Mouse (Mus musculus): ENCODE measurements around the gene Cdc7. TPM values are rescaled to one million over a fixed set of nuclear protein-coding genes. Genes with fewer than 3 reads are reported as not detected.

Gene Cdc7
- polyA plus RNA-seq, 1 experiment, result 1.9 TPM

DNA sequence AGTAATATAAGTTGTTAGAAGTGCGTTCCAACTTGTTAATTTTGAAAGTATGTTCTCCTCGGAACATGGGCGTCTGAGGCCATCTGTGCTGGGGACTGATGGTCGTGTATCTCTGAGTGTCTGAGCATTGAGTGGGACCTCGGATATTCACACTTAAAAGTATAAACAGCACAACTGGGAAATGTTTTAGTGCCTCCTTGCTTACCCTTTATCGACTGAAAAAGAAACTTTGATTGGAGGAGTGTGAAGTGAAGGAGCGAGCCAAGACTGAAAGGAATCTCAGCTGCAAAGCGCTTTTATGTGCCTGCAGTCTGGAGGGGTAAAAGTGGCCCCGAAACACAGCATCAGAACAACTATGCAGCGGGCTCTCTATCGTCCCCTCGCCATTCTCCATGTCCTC, 25.7 kb downstream of the Cdc7 start:
- DNase-seq, result no peak
- H3K4me1 ChIP-seq (ENCODE audit: control insufficient read depth, insufficient read depth, low read length), result peaks cover 9% of the 10 kb centered on the region
- TF ChIP-seq CTCF (IDR thresholded peaks at IDR 0.05; ENCODE audit: insufficient read depth, low read length) (no peak), POLR2A (IDR thresholded peaks at IDR 0.05; ENCODE audit: borderline replicate concordance, extremely low read depth, low read depth, low read length) (no peak)
- H3K4me3 ChIP-seq (replicated peaks; ENCODE audit: extremely low read depth, low read depth, low read length), result no peak overlapping the region
- 60% methylated on average over 12 of the region's 12 CpGs for WGBS

GRCm38 (mm10) chr5:106990639-106991299, 26.6 kb downstream of the Cdc7 start:
- 16% methylated on average over 14 of the region's 14 CpGs for WGBS
- Histone ChIP-seq H3K4me3 (replicated peaks; ENCODE audit: extremely low read depth, low read depth, low read length) (no peak overlapping the region), H3K4me1 (ENCODE audit: control insufficient read depth, insufficient read depth, low read length) (peaks cover 9% of the 10 kb centered on the region)
- peak; percentile 85 for TF ChIP-seq CTCF (IDR thresholded peaks at IDR 0.05; ENCODE audit: insufficient read depth, low read length)
- no peak for TF ChIP-seq POLR2A (IDR thresholded peaks at IDR 0.05; ENCODE audit: borderline replicate concordance, extremely low read depth, low read depth, low read length)
- peak; percentile 58 for DNase-seq

DNA sequence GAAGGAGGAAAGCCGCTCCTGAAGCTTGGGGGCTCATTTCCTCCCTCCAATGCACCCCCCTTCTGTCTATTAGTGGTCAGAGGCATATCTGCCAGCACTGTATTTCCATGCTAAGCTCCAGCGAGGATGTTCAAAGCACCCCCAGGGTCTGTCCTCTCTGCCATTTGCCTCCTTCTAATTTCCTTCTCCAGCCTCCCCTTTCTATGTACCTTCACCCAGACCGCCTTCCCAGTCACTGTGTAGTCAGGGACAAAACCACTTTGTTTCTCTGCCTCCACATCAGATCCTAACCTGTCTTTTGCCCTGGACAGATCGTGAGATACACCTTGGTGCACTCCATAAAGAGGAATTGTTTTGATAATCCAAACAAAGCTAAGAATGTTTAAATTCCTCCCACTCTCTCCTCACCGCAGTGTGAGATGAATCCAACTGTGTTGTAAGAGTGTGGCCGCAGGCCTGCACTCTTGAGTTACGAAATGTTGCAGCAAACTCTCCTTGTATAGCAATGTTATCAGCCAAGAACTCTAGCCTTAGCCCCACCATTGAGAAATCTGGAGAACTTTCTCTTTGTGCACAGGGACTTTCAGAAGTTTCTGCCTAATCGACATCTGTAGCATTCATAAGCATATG, 27.3 kb downstream of the Cdc7 start:
- Histone ChIP-seq H3K4me1 (ENCODE audit: control insufficient read depth, insufficient read depth, low read length) (peaks cover 9% of the 10 kb centered on the region), H3K4me3 (replicated peaks; ENCODE audit: extremely low read depth, low read depth, low read length) (no peak overlapping the region)
- no peak for TF ChIP-seq CTCF (IDR thresholded peaks at IDR 0.05; ENCODE audit: insufficient read depth, low read length)
- TF ChIP-seq POLR2A (IDR thresholded peaks at IDR 0.05; ENCODE audit: borderline replicate concordance, extremely low read depth, low read depth, low read length), result no peak
- 29% methylated on average over 8 of the region's 8 CpGs for WGBS
- peak; percentile 33 for DNase-seq

DNA sequence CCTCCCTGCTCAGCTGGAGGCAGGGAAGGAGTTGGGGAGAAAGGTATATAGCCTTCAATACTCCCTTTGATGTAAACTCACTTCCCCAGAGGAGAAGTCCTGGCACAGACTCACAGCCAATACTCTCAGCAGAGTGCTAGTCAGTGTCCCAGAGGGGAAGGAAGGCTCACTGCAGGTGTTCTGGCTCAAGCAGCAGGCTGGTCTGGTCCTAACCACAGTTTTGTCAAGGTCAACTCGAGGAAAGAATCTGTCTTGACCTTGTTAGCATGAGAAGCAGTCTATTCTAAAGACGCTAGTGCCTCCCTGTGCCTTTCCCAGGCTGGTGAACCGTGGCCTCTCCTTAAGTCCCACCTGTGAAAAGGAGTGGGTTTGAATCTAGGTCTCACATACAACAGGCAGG, 30.6 kb downstream of the Cdc7 start:
- peaks cover 9% of the 10 kb centered on the region for H3K4me1 ChIP-seq (ENCODE audit: control insufficient read depth, insufficient read depth, low read length)
- H3K4me3 ChIP-seq (replicated peaks; ENCODE audit: extremely low read depth, low read depth, low read length), result no peak overlapping the region
- WGBS, result 62% methylated on average over 3 of the region's 3 CpGs
- DNase-seq, result no peak
- TF ChIP-seq CTCF (IDR thresholded peaks at IDR 0.05; ENCODE audit: insufficient read depth, low read length) (no peak), POLR2A (IDR thresholded peaks at IDR 0.05; ENCODE audit: borderline replicate concordance, extremely low read depth, low read depth, low read length) (no peak)

DNA sequence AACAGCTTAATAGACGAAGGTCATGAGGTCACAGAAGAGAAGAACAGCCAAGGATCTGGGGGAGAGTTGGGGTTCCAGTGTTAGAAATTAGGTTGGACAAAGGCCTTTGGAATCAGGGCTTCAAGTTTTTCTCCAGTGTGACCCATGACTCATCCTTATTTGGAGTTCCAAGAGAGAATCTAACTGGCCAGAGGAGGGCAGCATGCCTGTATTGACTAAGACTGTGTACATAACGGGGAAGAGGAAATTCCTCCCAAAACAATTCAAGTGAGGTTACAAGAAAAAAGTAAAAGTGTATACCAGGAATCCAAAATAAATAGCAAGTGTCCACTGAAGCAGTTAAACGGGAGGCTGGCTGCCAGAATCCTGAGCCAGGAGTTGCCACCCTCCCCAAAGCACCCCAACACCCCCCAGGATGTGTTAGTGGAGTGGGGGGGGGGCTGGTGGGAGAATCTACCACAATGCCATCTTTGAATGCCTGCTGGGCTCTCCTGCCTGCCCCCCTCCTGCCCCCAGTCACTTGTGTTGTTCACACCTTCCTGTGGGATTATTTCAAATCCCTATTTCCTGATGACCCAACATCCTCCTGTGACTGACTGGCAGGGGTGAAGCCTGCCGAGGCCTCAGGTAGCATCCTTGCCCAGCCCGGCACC, 31.9 kb downstream of the Cdc7 start:
- H3K4me1 ChIP-seq (ENCODE audit: control insufficient read depth, insufficient read depth, low read length), result peaks cover 4% of the 10 kb centered on the region
- peak; percentile 37 for DNase-seq
- WGBS, result 33% methylated on average over 5 of the region's 5 CpGs
- TF ChIP-seq CTCF (IDR thresholded peaks at IDR 0.05; ENCODE audit: insufficient read depth, low read length) (0 out of 2 replicates have a peak, but pooled peaks have one; percentile 9), POLR2A (IDR thresholded peaks at IDR 0.05; ENCODE audit: borderline replicate concordance, extremely low read depth, low read depth, low read length) (no peak)
- H3K4me3 ChIP-seq (replicated peaks; ENCODE audit: extremely low read depth, low read depth, low read length), result no peak overlapping the region

- WGBS, result 79% methylated on average over 7 of the region's 7 CpGs
These were observed 32.6 kb downstream of the Cdc7 start for GRCm38 (mm10) chr5:106996539-106997244.

DNA sequence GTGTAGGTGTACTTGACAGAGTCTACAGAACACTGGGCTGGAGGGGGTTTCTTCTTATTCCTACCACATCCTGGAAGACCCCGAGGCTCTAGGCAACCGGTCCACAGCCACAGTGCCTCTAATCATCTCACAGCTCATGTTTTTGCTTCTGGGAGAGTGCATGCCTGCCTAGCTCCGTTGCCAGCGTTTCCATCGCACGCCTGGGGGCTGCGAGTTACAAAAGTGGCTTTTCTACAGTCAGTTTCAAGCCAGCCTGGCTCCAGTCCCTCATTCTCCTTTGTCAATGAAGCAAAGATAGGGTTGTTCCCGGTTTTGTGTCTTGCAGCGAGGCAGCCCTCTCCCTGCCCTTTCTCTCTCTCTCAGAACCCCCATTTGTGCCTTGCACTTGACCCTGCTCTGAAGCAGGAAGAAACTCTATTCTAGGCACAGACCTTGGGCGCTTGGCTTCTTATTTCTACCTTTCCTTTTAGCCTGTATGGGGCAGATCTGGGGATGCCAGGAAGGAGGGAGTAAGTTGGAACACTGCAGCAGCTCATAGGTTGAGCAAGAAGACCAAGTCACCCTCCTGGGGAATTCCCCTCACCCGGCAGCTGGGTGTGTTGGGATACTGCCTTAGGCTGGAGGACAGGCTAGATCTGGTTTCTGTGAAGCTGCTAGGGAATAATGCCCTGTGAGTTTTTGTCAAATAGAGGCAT, 37.4 kb downstream of the Cdc7 start:
- no peak for TF ChIP-seq CTCF (IDR thresholded peaks at IDR 0.05; ENCODE audit: insufficient read depth, low read length)
- no peak for TF ChIP-seq POLR2A (IDR thresholded peaks at IDR 0.05; ENCODE audit: borderline replicate concordance, extremely low read depth, low read depth, low read length)
- DNase-seq, result no peak
- Histone ChIP-seq H3K4me3 (replicated peaks; ENCODE audit: extremely low read depth, low read depth, low read length) (no peak overlapping the region), H3K4me1 (ENCODE audit: control insufficient read depth, insufficient read depth, low read length) (no peaks in the 10 kb centered on the region)
- 59% methylated on average over 11 of the region's 11 CpGs for WGBS

More at GRCm38 (mm10) chr5:106996539-106997244, 32.6 kb downstream of the Cdc7 start:
- Histone ChIP-seq H3K4me1 (ENCODE audit: control insufficient read depth, insufficient read depth, low read length) (no peaks in the 10 kb centered on the region; the same call in 1 of the 2 replicates), H3K4me3 (replicated peaks; ENCODE audit: extremely low read depth, low read depth, low read length) (no peak overlapping the region)
- DNase-seq, result no peak
- TF ChIP-seq POLR2A (IDR thresholded peaks at IDR 0.05; ENCODE audit: borderline replicate concordance, extremely low read depth, low read depth, low read length) (no peak), CTCF (IDR thresholded peaks at IDR 0.05; ENCODE audit: insufficient read depth, low read length) (no peak)

DNA sequence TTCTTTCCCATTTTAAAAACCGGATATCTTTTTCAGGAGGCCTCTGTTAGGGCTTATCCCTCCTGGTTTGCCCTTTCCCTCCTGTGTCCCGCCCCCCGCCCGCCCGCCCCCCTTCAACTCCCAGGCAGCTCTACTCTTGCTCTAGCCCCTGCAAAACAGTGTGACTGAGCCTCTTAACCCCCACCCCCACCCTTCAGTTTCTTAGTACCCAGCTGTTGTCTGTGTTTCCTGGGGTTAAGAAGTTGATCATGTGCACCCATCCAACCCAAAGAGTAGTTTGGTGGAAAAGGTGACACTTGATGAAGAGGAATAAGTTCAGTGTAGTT, 37.9 kb downstream of the Cdc7 start:
- no peak for DNase-seq
- Histone ChIP-seq H3K4me3 (replicated peaks; ENCODE audit: extremely low read depth, low read depth, low read length) (no peak overlapping the region), H3K4me1 (ENCODE audit: control insufficient read depth, insufficient read depth, low read length) (no peaks in the 10 kb centered on the region)
- no peak for TF ChIP-seq CTCF (IDR thresholded peaks at IDR 0.05; ENCODE audit: insufficient read depth, low read length)
- no peak for TF ChIP-seq POLR2A (IDR thresholded peaks at IDR 0.05; ENCODE audit: borderline replicate concordance, extremely low read depth, low read depth, low read length)
- 70% methylated on average over 5 of the region's 5 CpGs for WGBS

- no peaks in the 10 kb centered on the region for H3K4me1 ChIP-seq (ENCODE audit: control insufficient read depth, insufficient read depth, low read length)
- H3K4me3 ChIP-seq (replicated peaks; ENCODE audit: extremely low read depth, low read depth, low read length), result no peak overlapping the region
- DNase-seq, result no peak
- TF ChIP-seq CTCF (IDR thresholded peaks at IDR 0.05; ENCODE audit: insufficient read depth, low read length) (no peak), POLR2A (IDR thresholded peaks at IDR 0.05; ENCODE audit: borderline replicate concordance, extremely low read depth, low read depth, low read length) (no peak)
- WGBS, result 99% methylated on average over 3 of the region's 3 CpGs
These were observed 45.6 kb downstream of the Cdc7 start for GRCm38 (mm10) chr5:107009721-107010120.
